Mouse (Mus musculus) common myeloid progenitor, adult 5-6 weeks (primary cell): ENCODE results near the gene Tchhl1. TPM values are rescaled to one million over a fixed set of nuclear protein-coding genes. Genes with fewer than 3 reads are reported as not detected.
"Not testable (repeated sequence)": the region's sequence is repeated elsewhere in the genome, so short reads cannot be mapped to it uniquely, and the experiment has no call there.

Experiments used
- ATAC-seq: replicated peaks from 2 replicates; pipeline ENCODE4 v1.8.0; 2016; ENCODE audit warnings: low read depth, mild to moderate bottlenecking, moderate TSS enrichment, inconsistent platforms; ENCODE audit not compliant: poor library complexity, severe bottlenecking
- total RNA-seq: library from RNA; stranded (forward); fragments of 200-1000, 187-1606 nt; gene quantifications from 2 replicates; pipeline ENCODE4 v1.2.3, GENCODE M21; 2017

Tchhl1 gene
- total RNA-seq: not detected in 2 replicates

DNA sequence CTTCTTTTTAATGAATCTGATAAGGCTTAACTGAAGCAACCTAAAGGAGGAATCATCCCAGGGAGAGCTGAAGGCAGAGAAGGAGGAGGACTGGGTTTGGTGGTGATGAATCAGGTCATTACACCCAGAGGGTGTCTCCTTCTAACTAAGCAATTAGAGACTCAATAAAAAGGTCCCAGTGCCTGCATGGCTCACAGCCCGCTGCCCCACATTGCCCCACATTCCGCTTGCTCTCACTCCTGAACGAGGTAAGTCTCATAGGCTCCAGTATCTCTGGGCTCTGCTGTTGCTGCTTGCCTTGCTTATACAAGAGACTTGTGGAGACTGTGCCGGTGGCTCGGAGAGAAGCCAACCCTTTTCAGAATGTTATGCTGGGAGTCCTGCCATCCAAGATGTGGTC, at the start of gene Tchhl1:
Gene Tchhl1 (plus strand): TSS at position 194 of the 400 bp plus-strand sequence.
- no peak for ATAC-seq

DNA sequence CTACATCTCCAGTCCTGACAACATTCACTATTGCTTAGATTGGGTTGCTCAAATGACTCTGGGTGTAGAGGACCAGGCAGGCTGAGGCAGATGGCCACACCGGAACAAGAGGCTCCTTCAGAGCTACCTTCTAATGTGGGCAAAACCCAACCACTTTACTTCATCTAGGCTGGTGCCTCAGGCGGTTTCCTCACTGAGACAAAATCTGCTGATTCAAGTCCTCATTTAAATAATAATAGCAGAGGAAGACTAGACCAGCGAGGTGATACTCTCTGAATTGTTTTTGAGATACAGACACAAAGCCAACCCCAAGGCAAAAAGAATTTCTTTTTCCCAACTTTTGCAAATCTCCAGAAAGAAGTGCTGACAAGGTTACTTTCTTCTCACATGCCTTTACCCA, 36.9 kb upstream of the Tchhl1 start:
- no peak for ATAC-seq

GRCm38 (mm10) chr3:93442030-93442429, 26.5 kb upstream of the Tchhl1 start, which contains the start of gene Tchh:
TSS of gene Tchh (plus strand) at chr3:93442330.
- ATAC-seq: no peak

- ATAC-seq: peak; percentile 64
These were observed 25.0 kb upstream of the Tchhl1 start for GRCm38 (mm10) chr3:93443501-93444101.

DNA sequence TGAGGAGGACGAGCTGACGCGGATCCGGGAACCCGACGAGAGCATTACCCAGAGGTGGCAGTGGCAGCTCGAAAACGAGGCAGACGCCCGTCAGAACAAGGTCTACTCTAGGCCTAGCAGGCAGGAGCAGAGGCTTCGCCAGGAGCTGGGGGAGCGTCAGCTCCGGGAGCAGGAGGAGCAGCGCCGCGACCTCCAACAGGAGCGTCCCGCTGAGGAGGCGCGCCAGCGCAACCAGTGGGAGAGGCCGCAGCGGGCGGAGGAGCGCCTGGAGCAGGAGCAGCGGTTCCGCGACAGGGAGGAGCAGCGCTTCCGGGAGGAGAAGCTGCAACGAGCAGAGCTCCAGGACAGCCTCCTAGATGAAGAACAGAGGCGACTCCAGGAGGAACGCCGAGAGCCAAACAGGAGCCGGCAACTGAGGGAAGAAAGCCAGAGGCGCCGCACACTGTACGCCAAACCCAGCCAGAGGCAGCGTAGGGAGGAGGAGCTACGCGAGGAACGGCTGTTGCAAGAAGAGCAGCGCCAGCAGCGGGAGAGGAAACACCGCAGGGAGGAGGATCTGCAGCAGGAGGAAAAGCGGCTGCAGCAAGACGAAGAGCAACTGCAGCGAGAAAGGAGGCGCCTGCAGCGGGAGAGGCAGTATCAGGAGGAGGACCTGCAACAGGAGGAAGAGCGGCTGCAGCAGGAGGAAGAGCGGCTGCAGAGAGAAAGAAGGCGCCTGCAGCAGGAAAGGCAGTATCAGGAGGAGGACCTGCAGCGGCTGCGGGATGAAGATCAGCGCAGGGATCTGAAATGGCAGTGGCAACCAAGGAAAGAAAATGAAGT, 24.0 kb upstream of the Tchhl1 start:
- peak; percentile 76 for ATAC-seq

GRCm38 (mm10) chr3:93445165-93445705, 23.3 kb upstream of the Tchhl1 start:
- ATAC-seq: no peak

DNA sequence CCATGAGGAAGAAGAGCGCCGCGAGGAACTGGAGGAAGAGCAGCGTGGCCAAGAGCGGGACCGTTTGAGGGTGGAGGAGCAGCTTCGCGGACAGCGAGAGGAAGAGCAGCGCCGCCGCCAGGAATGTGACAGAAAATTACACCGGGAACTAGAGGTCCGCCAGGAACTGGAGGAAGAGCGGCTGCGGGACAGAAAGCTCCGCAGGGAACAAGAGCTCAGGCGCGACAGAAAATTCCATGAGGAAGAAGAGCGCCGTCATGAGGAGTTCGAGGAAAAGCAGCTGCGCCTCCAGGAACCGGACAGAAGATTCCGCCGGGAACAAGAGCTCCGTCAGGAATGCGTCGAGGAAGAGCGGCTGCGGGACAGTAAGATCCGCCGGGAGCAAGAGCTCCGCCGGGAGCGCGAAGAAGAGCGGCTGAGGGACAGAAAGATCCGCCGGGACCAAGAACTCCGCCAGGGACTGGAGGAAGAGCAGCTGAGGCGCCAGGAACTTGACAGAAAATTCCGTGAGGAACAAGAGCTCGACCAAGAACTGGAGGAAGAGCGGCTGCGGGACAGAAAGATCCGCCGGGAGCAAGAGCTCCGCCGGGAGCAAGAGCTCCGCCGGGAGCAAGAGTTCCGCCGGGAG, 22.3 kb upstream of the Tchhl1 start:
- ATAC-seq: no peak

- not testable (repeated sequence) for ATAC-seq
These were observed 21.8 kb upstream of the Tchhl1 start for GRCm38 (mm10) chr3:93446756-93447137.

- peak; percentile 52 for ATAC-seq
These were observed 21.3 kb upstream of the Tchhl1 start for GRCm38 (mm10) chr3:93447138-93447841.

- ATAC-seq: no peak
These were observed 2.0 kb upstream of the Tchhl1 start for GRCm38 (mm10) chr3:93466556-93466955.

GRCm38 (mm10) chr3:93467130-93467529, 1.4 kb upstream of the Tchhl1 start:
- no peak for ATAC-seq

GRCm38 (mm10) chr3:93469629-93470028, 1.1 kb downstream of the Tchhl1 start:
- no peak for ATAC-seq

DNA sequence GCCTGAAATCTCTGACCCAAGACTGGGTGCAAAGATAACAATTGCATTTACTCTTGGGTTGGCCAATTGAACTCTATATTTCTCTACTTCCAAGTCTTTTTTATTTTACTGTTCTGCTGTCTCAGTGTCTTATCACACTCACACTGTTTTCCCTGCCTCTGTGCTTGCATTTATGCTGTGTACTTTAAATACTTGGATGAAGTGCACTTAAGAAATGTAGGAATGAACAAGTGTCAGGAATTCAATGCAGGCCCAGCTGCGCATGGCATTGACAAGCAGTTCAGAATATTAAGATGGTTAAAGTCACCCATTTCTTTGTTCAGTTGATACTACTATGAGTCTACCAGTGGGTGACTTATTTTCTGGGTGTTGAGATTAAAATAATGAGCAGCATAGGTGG, 11.5 kb downstream of the Tchhl1 start:
- no peak for ATAC-seq

DNA sequence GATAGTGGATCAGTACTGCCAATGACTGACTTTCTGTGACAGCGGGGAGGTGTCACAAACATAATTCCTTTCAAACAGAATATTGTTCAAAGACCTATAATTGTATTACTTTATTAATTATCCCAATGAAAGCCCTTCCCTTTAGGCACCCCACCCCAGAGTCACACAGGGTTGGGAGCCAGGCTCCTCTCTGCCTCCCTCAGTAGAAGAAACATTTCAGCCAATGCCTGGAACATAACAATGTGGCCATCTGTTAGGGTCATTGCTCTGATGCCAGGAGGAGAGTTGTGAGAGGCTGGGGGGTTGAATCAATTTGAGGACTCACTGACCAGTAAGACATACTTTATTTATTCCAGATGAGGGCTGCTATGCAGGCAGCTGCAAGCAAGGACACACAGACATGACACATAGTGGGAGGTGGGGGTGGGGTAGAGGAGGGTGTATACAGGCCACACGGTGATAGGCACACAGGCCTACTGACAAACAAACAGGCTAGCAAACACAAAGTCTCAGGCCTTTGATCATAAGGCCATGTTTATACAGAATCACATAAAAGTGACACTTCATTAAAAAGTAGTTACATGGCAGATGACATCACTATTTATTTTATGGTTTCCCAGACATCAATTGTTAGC, 13.5 kb downstream of the Tchhl1 start:
- ATAC-seq: no peak

DNA sequence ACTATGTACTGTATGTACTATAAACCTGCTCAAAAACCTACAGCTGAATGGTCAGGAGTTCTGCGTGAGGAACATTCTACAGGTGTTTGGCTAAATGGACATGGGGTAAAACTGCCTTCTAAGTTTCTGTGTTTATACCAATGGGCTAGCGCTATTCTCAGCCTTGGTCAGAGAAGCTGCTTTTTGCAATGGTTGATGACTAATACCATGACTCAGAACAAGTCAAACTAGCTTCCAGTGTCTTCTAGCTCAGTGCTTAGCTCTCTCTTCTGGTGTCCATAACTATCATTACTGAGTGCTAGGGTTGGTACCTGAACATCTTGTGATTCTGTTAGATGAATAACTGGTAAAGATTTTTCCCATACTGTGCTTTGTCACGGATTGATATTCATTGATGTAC, 17.1 kb downstream of the Tchhl1 start:
- ATAC-seq: no peak

DNA sequence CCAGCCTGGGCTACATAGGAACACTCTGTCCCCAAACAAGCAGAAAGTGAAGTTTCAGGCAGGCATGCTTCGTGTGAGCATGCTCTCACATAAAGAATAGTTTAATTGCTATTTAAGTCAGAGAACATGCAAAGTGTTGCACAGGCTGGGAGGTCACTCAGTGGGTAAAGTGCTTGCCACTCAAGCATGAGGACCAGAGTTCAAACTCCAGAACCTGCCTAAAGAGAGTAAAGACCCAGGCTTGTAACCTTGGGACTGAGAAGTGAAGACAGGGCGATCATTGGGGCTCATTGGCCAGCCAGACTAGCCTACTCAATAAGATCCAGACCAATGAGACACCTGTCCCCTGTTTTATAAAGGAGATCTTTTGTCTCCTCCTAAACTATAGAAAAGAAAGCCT, 20.0 kb downstream of the Tchhl1 start:
- no peak for ATAC-seq

DNA sequence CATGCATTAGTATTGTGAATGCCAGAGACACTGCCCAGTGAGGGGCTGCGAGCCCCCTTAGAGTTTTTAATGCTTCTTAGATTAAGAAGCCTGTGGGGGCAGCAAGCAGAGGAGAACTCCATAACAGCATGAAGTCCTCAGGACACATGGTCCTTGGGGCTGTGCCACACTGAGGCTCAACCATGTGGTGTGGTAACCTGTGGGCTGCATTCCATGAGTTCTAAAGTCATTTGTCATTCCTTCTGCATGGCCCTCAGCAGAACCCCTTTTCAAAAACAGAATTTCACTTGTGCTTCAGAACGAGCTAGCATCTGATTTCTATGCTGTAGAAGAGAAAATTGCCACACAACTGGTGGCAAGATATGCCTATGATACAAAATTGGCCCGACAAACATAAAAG, 23.6 kb downstream of the Tchhl1 start:
- ATAC-seq: no peak

DNA sequence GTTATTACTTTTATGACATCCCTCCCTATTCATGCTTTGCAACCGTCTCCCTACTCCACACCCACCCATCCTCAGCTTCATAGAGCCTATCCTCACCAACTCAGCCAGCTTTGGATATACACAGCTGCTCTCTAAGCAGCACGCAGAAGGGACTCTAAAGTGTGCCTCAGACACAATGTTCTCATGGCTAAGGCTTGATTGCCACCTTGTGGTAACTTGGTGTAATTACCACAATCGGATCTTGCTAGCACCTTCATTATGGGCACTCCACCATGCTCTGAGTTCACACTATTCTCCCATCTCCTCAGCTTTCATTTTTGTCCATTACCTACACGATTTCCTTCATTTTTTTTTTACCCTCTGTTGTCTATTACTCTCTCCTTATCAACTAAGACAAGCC, 25.4 kb downstream of the Tchhl1 start:
- ATAC-seq: peak; percentile 99

GRCm38 (mm10) chr3:93494774-93495173, 26.2 kb downstream of the Tchhl1 start:
- ATAC-seq: not testable (repeated sequence)

- ATAC-seq: no peak
These were observed 28.6 kb downstream of the Tchhl1 start for GRCm38 (mm10) chr3:93497131-93497530.
